Mouse (Mus musculus): ENCODE data around the gene Tmem151a. TPM values are rescaled to one million over a fixed set of nuclear protein-coding genes. Genes with fewer than 3 reads are reported as not detected.
"Not testable (repeated sequence)": the region's sequence is repeated elsewhere in the genome, so short reads cannot be mapped to it uniquely, and the experiment has no call there.

The Tmem151a gene
- total and polyA plus RNA-seq, 2 experiments from 2014 or later: 37.0 to 46.2 TPM

GRCm38 (mm10) chr19:5094243-5094632, 8.9 kb upstream of the Tmem151a start:
- H3K9ac ChIP-seq: peak overlapping the region; percentile 99
- H3K4me2 ChIP-seq (ENCODE audit: low read depth): peak overlapping the region; percentile 74
- H3K27ac ChIP-seq (ENCODE audit: low read depth, low read length): peak overlapping the region; percentile 97
- peak overlapping the region; percentile 94 for H3K4me3 ChIP-seq (ENCODE audit: low read depth, low read length)
- WGBS: 4% methylated on average over 20 of the region's 21 CpGs
- peaks cover 30% of the 10 kb centered on the region for H3K36me3 ChIP-seq (ENCODE audit: insufficient read depth)
- DNase-seq (peak; percentile 97), ATAC-seq (peak; percentile 86)
- H3K9me3 ChIP-seq (ENCODE audit: low read length): no peaks in the 10 kb centered on the region
- H3K4me1 ChIP-seq (ENCODE audit: insufficient read depth): peaks cover 38% of the 10 kb centered on the region
- H3K27me3 ChIP-seq (ENCODE audit: insufficient read depth, low read length): no peaks in the 10 kb centered on the region
- peak; percentile 92 for TF ChIP-seq CTCF (IDR thresholded peaks at IDR 0.05; ENCODE audit: low read depth)

GRCm38 (mm10) chr19:5093481-5094242, 8.3 kb upstream of the Tmem151a start:
- Histone ChIP-seq H3K27ac (ENCODE audit: low read depth, low read length) (peak overlapping the region; percentile 97; the same call in 1 of the 2 replicates), H3K9ac (peak overlapping the region; percentile 15; the same call in 1 of the 2 replicates), H3K4me2 (ENCODE audit: low read depth) (peak overlapping the region; percentile 74), H3K27me3 (ENCODE audit: insufficient read depth, low read length) (no peaks in the 10 kb centered on the region), H3K4me3 (ENCODE audit: low read depth, low read length) (peak overlapping the region; percentile 10; the same call in 1 of the 2 replicates), H3K36me3 (ENCODE audit: insufficient read depth) (peaks cover 30% of the 10 kb centered on the region), H3K9me3 (ENCODE audit: low read length) (no peaks in the 10 kb centered on the region), H3K4me1 (ENCODE audit: insufficient read depth) (peaks cover 37% of the 10 kb centered on the region)
- no peak for TF ChIP-seq CTCF (IDR thresholded peaks at IDR 0.05; ENCODE audit: low read depth)
- ATAC-seq (no peak), DNase-seq (no peak)
- 68% methylated on average over 12 of the region's 12 CpGs for WGBS

- Histone ChIP-seq H3K4me1 (ENCODE audit: insufficient read depth) (peaks cover 34% of the 10 kb centered on the region), H3K36me3 (ENCODE audit: insufficient read depth) (peaks cover 30% of the 10 kb centered on the region), H3K9me3 (ENCODE audit: low read length) (no peaks in the 10 kb centered on the region), H3K27ac (ENCODE audit: low read depth, low read length) (no peak overlapping the region), H3K4me3 (ENCODE audit: low read depth, low read length) (no peak overlapping the region), H3K27me3 (ENCODE audit: insufficient read depth, low read length) (no peaks in the 10 kb centered on the region), H3K4me2 (ENCODE audit: low read depth) (no peak overlapping the region), H3K9ac (no peak overlapping the region)
- DNase-seq (no peak), ATAC-seq (no peak)
- TF ChIP-seq CTCF (IDR thresholded peaks at IDR 0.05; ENCODE audit: low read depth): no peak
- WGBS: 89% methylated on average over 10 of the region's 10 CpGs
These were observed 6.8 kb upstream of the Tmem151a start for GRCm38 (mm10) chr19:5092083-5092482.

- Histone ChIP-seq H3K27me3 (ENCODE audit: insufficient read depth, low read length) (peaks cover 9% of the 10 kb centered on the region), H3K9ac (peak overlapping the region; percentile 68; the same call in 1 of the 2 replicates), H3K27ac (ENCODE audit: low read depth, low read length) (no peak overlapping the region), H3K4me2 (ENCODE audit: low read depth) (peak overlapping the region; percentile 88), H3K36me3 (ENCODE audit: insufficient read depth) (peaks cover 30% of the 10 kb centered on the region), H3K4me1 (ENCODE audit: insufficient read depth) (peaks cover 15% of the 10 kb centered on the region), H3K4me3 (ENCODE audit: low read depth, low read length) (peak overlapping the region; percentile 77; the same call in 1 of the 2 replicates), H3K9me3 (ENCODE audit: low read length) (no peaks in the 10 kb centered on the region)
- no peak for DNase-seq
- 88% methylated on average over 4 of the region's 4 CpGs for WGBS
- no peak for TF ChIP-seq CTCF (IDR thresholded peaks at IDR 0.05; ENCODE audit: low read depth)
- no peak for ATAC-seq
These were observed 4.0 kb upstream of the Tmem151a start for GRCm38 (mm10) chr19:5089324-5089723.

- DNase-seq (peak; percentile 98), ATAC-seq (peak; percentile 95)
- peak within 1 kb of the TSS; percentile 77 for H3K4me3 ChIP-seq (ENCODE audit: low read depth, low read length)
- peaks cover 10% of the 10 kb centered on the region for H3K4me1 ChIP-seq (ENCODE audit: insufficient read depth)
- no peaks in the 10 kb centered on the region for H3K9me3 ChIP-seq (ENCODE audit: low read length)
- under 1% methylated on average over 58 of the region's 58 CpGs for WGBS
- TF ChIP-seq CTCF (IDR thresholded peaks at IDR 0.05; ENCODE audit: low read depth): peak; percentile 70
- peak within 1 kb of the TSS; percentile 88 for H3K4me2 ChIP-seq (ENCODE audit: low read depth)
- peak within 1 kb of the TSS; percentile 77 for H3K27ac ChIP-seq (ENCODE audit: low read depth, low read length)
- H3K27me3 ChIP-seq (ENCODE audit: insufficient read depth, low read length): peaks cover 17% of the 10 kb centered on the region
- H3K9ac ChIP-seq: peak within 1 kb of the TSS; percentile 68
- H3K36me3 ChIP-seq (ENCODE audit: insufficient read depth): peaks cover 22% of the 10 kb centered on the region
These were observed 2.8 kb upstream of the Tmem151a start, which contains the start of gene Yif1a for GRCm38 (mm10) chr19:5087884-5088728. Gene Yif1a (plus strand): TSS chr19:5088538.

GRCm38 (mm10) chr19:5086533-5086932, 1.2 kb upstream of the Tmem151a start:
- H3K4me1 ChIP-seq (ENCODE audit: insufficient read depth): peaks cover 10% of the 10 kb centered on the region
- peak; percentile 45 for TF ChIP-seq CTCF (IDR thresholded peaks at IDR 0.05; ENCODE audit: low read depth)

More at GRCm38 (mm10) chr19:5086533-5086932, 1.2 kb upstream of the Tmem151a start:
- H3K4me2 ChIP-seq (ENCODE audit: low read depth); H3K4me3 ChIP-seq (ENCODE audit: low read depth, low read length); ATAC-seq; DNase-seq; H3K9me3 ChIP-seq (ENCODE audit: low read length); H3K9ac ChIP-seq; H3K27ac ChIP-seq (ENCODE audit: low read depth, low read length): not testable (repeated sequence)
- WGBS: 60% methylated on average over 4 of the region's 4 CpGs
- peaks cover 23% of the 10 kb centered on the region for H3K36me3 ChIP-seq (ENCODE audit: insufficient read depth)
- peaks cover 22% of the 10 kb centered on the region for H3K27me3 ChIP-seq (ENCODE audit: insufficient read depth, low read length)
